Mouse (Mus musculus): Measurements from ENCODE around the gene Eml4.
A peak's percentile ranks its signal among the peaks of the same experiment; 100 is the strongest.

Gene Eml4

GRCm38 (mm10) chr17:83379791-83380190 lies 29.1 kb downstream of the Eml4 start:
- DNase-seq (ENCODE audit: low read depth), result no peak

GRCm38 (mm10) chr17:83382752-83383151 lies 32.0 kb downstream of the Eml4 start:
- DNase-seq (ENCODE audit: low read depth), result no peak

- DNase-seq (ENCODE audit: low read depth), result no peak
Measured at GRCm38 (mm10) chr17:83384981-83385380, 34.2 kb downstream of the Eml4 start.

- DNase-seq (ENCODE audit: low read depth), result peak; percentile 13
Measured at GRCm38 (mm10) chr17:83387161-83387560, 36.4 kb downstream of the Eml4 start.

- DNase-seq (ENCODE audit: low read depth), result no peak
Measured at GRCm38 (mm10) chr17:83394013-83394412, 43.3 kb downstream of the Eml4 start.

- DNase-seq (ENCODE audit: low read depth), result no peak
Measured at GRCm38 (mm10) chr17:83397571-83398100, 46.9 kb downstream of the Eml4 start.

- no peak for DNase-seq (ENCODE audit: low read depth)
Measured at GRCm38 (mm10) chr17:83398756-83399155, 48.0 kb downstream of the Eml4 start.

- DNase-seq (ENCODE audit: low read depth), result no peak
Measured at GRCm38 (mm10) chr17:83430607-83431006, 79.9 kb downstream of the Eml4 start.

GRCm38 (mm10) chr17:83443406-83443805 lies 92.7 kb downstream of the Eml4 start:
- DNase-seq (ENCODE audit: low read depth), result no peak

- DNase-seq (ENCODE audit: low read depth), result no peak
Measured at GRCm38 (mm10) chr17:83449583-83449982, 98.9 kb downstream of the Eml4 start.

DNA sequence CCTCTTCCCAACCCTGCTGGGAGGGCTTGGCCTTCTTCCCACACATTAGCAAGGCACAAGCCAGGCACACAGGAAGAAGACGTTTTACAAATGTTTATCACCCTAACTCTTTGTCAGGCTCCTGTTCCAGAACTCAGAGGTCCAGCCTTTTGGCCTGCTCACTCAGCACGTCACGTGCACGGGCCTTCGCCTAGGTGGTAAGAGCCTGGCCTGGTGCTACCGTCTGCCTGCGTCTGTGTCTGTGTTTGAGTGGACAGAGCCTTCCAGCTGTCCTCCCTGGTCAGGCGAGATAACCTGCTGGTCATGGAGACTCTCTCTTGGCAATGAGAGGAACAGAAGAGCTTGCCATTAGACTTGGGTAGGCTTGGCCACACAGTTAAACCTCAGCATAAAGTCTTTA lies 100.6 kb downstream of the Eml4 start:
- DNase-seq (ENCODE audit: low read depth), result no peak

DNA sequence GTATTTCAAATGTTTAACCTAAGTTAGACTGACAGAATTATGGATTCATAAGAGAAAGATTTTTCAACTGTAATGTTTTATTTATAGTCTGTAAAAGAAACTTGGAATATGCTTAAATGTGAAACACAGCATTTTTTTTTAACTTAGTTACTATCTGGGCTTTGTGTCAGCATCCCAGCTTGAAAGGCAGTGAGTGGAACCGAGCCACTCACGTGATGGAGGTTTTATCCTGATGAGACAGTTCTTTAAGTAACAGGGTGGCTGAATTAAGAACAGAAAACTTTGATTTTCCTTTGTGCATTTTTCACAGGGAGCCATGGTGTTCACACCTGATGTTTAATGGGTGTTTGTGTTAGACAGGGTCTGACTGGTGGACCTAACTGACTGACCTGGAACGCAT lies 101.1 kb downstream of the Eml4 start:
- DNase-seq (ENCODE audit: low read depth), result no peak

- DNase-seq (ENCODE audit: low read depth), result no peak
Measured at GRCm38 (mm10) chr17:83452451-83452850, 101.7 kb downstream of the Eml4 start.

- DNase-seq (ENCODE audit: low read depth), result no peak
Measured at GRCm38 (mm10) chr17:83453587-83453986, 102.9 kb downstream of the Eml4 start.

GRCm38 (mm10) chr17:83457271-83457670 lies 106.5 kb downstream of the Eml4 start:
- DNase-seq (ENCODE audit: low read depth), result no peak

DNA sequence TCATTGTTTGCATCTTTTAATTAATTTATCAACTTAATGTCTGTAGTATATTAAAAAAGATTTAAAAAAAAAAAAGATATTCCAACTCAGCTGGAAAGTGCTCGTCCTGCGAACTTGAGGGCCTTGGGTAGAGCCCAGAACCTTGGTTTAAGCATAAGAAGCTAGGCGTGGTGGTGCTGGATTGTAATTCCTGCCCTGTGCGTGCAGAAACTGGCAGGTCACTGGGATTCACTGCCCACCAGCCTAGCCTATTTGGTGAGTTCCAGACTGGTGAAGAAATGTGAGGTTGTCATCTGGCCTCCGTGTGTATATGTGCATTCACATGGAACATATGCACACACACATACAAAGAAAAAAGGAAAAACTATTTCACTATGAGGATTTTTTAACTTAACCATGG lies 115.2 kb downstream of the Eml4 start:
- no peak for DNase-seq (ENCODE audit: low read depth)

- DNase-seq (ENCODE audit: low read depth), result no peak
Measured at GRCm38 (mm10) chr17:83466697-83467251, 116.0 kb downstream of the Eml4 start.

DNA sequence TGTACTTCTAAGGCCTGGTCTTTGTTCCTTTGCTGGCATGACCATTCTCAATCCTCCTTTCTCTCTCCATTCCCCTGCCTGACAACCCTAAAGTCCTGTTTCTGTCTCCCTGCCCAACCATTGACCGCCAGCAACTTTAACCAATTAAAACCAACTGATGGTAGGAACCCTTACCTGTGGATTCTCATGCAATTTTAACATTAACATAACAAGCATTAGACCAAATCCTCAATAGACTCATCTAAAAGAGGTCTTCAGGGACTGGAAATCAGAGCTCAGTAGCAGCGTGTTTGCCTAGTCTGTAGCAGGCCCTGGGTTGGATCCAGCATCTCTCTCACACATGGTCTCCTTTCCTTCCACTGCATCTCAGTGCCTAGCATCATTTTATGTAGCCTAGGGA lies 118.9 kb downstream of the Eml4 start:
- DNase-seq (ENCODE audit: low read depth), result no peak

DNA sequence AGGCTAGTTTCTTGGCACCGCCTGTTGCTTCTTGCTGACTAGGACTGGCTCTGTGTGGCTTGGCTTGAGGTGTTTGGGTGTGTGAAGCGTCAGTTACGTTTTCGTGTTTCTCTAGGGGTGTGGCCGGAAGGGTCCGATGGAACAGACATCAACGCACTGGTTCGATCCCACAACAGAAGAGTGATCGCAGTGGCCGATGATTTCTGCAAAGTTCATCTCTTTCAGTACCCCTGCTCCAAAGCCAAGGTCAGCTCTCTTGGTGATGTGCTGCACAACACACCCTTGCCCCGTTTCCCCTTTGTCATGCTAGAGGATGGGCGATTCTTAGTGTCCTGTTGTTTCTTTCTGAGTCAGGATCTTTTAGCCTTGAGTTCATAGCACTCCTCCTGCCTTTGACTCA lies 126.4 kb downstream of the Eml4 start:
- no peak for DNase-seq (ENCODE audit: low read depth)

DNA sequence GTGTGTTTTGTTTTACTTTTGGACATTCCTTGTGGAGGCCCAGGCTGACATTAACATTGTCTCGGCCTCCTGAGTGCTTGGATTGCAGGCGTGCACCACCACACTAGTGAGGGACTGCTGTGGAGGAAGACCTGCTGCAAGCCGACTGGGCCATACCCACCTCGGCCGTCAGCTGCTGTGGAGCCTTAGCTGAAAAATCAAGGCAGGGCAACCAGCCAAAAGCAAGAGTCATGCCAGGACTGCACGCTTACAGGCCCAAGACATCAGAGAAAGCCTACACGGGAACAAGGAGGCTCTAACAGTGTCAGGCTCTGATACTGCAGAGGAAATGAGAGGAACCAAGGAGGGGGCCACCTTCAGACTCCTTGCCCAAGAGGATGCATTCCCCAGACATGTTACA lies 130.8 kb downstream of the Eml4 start:
- DNase-seq (ENCODE audit: low read depth), result no peak

DNA sequence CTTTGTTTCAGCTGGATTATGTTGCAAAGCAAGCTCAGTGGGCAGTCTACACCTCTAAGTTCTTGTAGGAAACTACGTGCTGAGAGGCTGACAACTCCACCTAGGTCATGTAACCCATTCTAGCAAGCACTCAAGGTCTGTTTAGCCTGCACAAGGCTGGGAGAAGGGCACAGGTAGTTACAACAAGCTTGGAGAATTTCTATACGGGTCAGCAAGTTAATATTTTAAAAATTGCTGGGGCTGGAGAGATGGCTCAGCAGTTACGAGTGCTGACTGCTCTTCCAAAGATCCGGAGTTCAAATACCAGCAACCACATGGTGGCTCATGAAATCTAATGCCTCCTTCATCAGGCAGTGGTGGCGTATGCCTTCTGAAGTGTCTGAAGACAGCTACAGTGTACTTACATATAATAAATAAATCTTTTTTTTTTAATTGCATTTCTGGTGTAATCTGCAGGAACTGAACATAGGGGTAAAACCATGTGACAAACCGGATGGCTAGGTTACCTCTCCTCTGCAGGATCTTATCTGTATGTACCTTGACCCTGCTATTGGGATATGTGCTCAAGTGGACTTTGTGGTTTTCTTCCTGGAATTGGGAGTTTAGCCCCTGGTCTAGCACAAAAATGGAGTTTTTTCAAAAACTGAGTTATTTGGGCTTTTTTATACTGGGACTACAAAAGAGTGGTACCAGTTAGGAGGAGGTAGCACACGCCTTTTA lies 132.2 kb downstream of the Eml4 start:
- no peak for DNase-seq (ENCODE audit: low read depth)

DNA sequence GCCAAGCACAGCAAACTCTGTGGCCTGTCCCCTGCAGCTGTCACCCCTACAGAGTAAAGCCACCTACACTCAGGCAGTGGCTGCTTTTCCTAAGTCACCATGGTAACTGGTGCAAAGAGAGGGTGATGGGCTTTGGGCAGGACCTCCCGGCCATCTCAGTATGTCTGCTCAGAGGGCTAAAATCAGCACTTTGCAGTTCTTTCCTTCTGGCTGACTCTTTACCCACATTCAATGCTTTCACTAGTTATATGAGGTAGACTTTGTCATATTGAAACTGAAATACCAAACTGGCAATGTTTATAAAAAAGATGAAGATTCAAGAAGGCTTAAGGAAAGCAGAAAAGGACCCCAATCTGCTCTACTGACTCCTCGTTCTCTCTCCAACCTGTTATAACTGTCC lies 133.1 kb downstream of the Eml4 start:
- no peak for DNase-seq (ENCODE audit: low read depth)

GRCm38 (mm10) chr17:83487762-83488161 lies 137.0 kb downstream of the Eml4 start:
- DNase-seq (ENCODE audit: low read depth), result no peak

DNA sequence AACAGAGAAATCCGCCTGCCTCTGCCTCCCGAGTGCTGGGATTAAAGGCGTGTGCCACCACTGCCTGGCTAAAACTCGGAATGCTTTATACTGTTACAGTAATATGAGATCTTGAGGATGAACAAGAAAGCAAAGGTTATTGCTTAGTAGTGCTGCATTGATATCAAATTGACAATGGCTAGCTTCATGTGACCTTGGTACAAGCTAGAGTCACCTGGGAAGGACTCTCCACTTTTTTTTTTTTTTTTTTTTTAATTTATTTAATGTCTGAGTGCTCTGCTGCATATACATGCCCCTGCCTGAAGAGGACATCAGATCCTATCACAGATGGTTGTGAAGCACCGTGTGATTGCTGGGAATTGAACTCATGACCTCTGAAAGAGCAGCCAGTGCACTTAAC lies 148.2 kb downstream of the Eml4 start:
- no peak for DNase-seq (ENCODE audit: low read depth)

Measured in c-Kit-positive CD71-positive TER-119-negative erythroid progenitor cells, embryonic 14.5 days (primary cell).